13 mouse cellular contexts compared by ENCODE assay signal in the genomic region with DNA sequence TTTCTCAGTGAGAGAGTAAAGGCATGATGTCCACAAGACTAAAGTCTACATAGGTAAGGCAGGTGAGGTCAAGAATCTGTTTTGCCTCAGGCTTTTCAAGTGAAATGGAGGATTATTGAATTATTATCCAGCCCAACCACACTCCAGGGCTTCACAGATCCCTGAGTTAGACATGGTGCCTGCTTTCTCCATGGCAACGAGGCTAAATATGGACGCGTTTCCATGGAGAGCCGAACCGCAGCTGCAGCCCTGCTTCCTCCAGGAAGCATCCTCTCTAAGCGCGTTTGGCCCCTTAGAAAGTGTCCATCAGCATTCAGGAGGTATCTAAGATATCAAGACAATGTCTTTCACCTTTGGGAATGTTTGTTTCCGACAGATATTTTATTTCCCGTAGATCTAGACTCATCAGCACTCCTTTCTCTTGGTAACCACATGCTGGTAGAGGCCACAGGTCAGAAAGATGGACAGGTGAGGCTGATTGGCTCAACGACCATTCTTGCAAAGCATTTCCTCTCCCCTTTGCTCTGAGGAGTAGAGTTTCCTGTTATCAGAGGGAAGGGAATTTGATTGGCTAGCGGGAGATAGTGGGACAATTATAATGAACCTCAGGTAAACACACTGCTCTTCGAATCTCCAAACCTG. TPM values are rescaled to one million over a fixed set of nuclear protein-coding genes. Genes with fewer than 3 reads are reported as not detected.
DNase-seq lines count a peak whose midpoint lies in the region; ATAC-seq and TF ChIP-seq lines count a peak whose summit lies in the region.
"Had no signal": no experiment of that assay in that cellular context is flagged by ENCODE, and none has a peak within 500 bp of the region (broad histone marks: within the 10 kb centered on the region; RNA-seq: fewer than 3 reads in every experiment).

No protein-coding gene starts in this region.

- DNase-seq in cerebellum, postnatal 10 days = peak; percentile 37 to 61
- DNase-seq in cerebellum, adult 2 months = no peak
- peak; percentile 24 for DNase-seq in embryo, embryonic 9.5 days (ENCODE audit: extremely low spot score)
- peak; percentile 11 to 28 for DNase-seq in left cerebral cortex, adult 2 months (ENCODE audit: extremely low spot score in 1 of 2, low spot score in 2 of 2)
- DNase-seq in heart, postnatal 10 days = no peak
- DNase-seq: kidney, adult 8-10 months; lung, postnatal 10 days had no signal

- intact Hi-C loops in left cerebral cortex, adult 2 months (cut with DNase I) = loop anchor here (5.0 kb wide), 1 partner anchor 49 kb away; no protein-coding TSS in a partner anchor
- intact Hi-C loops in heart, postnatal 10 days (cut with DNase I) = no loop called here

- ATAC-seq in neural tube, embryonic 14.5 days (ENCODE audit: low read depth) = peak; percentile 79; the same call in 1 of the 2 replicates
- ATAC-seq in megakaryocyte, adult 5-6 weeks (ENCODE audit: poor library complexity, severe bottlenecking) = no peak
- ATAC-seq in kidney, embryonic 16.5 days (ENCODE audit: low FRiP score, low TSS enrichment) = no peak

- H3K9ac ChIP-seq in neural tube, embryonic 14.5 days (replicated peaks; ENCODE audit: low read depth, low read length) = no peak overlapping the region
- no peak overlapping the region for H3K9ac ChIP-seq in kidney, embryonic 16.5 days (replicated peaks; ENCODE audit: low read length)
- H3K9ac ChIP-seq: limb, embryonic 13.5 days had no signal

- H3K27ac ChIP-seq in cerebellum, adult 2 months (ENCODE audit: insufficient read depth, low read length) = no peak overlapping the region
- peak overlapping the region; percentile 4; the same call in 1 of the 2 replicates for H3K27ac ChIP-seq in left cerebral cortex, adult 2 months
- H3K27ac ChIP-seq in neural tube, embryonic 14.5 days (ENCODE audit: low read depth, low read length) = no peak overlapping the region
- no peak overlapping the region for H3K27ac ChIP-seq in kidney, embryonic 16.5 days (ENCODE audit: low read length)
- H3K27ac ChIP-seq: limb, embryonic 13.5 days had no signal

- no peak for TF ChIP-seq POLR2A in cerebellum, adult 2 months (IDR thresholded peaks at IDR 0.05; ENCODE audit: borderline replicate concordance, insufficient read depth, low read length)

- 45% methylated on average over 12 of the region's 12 CpGs for WGBS in cerebellum, adult 2 months
- WGBS in neural tube, embryonic 14.5 days = 44% methylated on average over 12 of the region's 12 CpGs
- WGBS in kidney, embryonic 16.5 days = 74% methylated on average over 12 of the region's 12 CpGs

- H3K27me3 ChIP-seq in cerebellum, adult 2 months (ENCODE audit: control insufficient read depth, insufficient read depth, low read length) = no peaks in the 10 kb centered on the region; the same call in 1 of the 2 replicates
- H3K27me3 ChIP-seq in neural tube, embryonic 14.5 days (ENCODE audit: control insufficient read depth, insufficient read depth, low read length) = no peaks in the 10 kb centered on the region
- H3K27me3 ChIP-seq in kidney, embryonic 16.5 days (ENCODE audit: insufficient read depth, low read length) = peaks cover 27% of the 10 kb centered on the region; the same call in 1 of the 2 replicates

- no peak overlapping the region for H3K4me3 ChIP-seq in cerebellum, adult 2 months (replicated peaks; ENCODE audit: insufficient read depth, low read depth, low read length)
- no peak overlapping the region for H3K4me3 ChIP-seq in left cerebral cortex, adult 2 months
- H3K4me3 ChIP-seq in neural tube, embryonic 14.5 days (ENCODE audit: low read depth, low read length) = no peak overlapping the region
- no peak overlapping the region for H3K4me3 ChIP-seq in kidney, embryonic 16.5 days (ENCODE audit: low read length)
- H3K4me3 ChIP-seq: limb, embryonic 13.5 days had no signal

- no peak overlapping the region for H3K4me2 ChIP-seq in neural tube, embryonic 14.5 days (ENCODE audit: low read depth, low read length)
- H3K4me2 ChIP-seq in kidney, embryonic 16.5 days (replicated peaks; ENCODE audit: low read depth, low read length) = no peak overlapping the region
- H3K4me2 ChIP-seq: heart, embryonic 11.5 days; limb, embryonic 13.5 days had no signal

- H3K36me3 ChIP-seq in neural tube, embryonic 14.5 days (ENCODE audit: control insufficient read depth, insufficient read depth, low read length) = no peaks in the 10 kb centered on the region
- H3K36me3 ChIP-seq in kidney, embryonic 16.5 days (ENCODE audit: insufficient read depth, low read length) = no peaks in the 10 kb centered on the region
- H3K36me3 ChIP-seq: limb, embryonic 13.5 days had no signal

- H3K4me1 ChIP-seq in cerebellum, adult 2 months (ENCODE audit: control insufficient read depth, insufficient read depth, low read length) = no peaks in the 10 kb centered on the region
- H3K4me1 ChIP-seq in neural tube, embryonic 14.5 days (ENCODE audit: control insufficient read depth, insufficient read depth, low read length) = no peaks in the 10 kb centered on the region
- H3K4me1 ChIP-seq in kidney, embryonic 16.5 days (ENCODE audit: insufficient read depth, low read length) = no peaks in the 10 kb centered on the region
- H3K4me1 ChIP-seq: limb, embryonic 13.5 days had no signal

- TF ChIP-seq CTCF in cerebellum, adult 2 months (IDR thresholded peaks at IDR 0.05; ENCODE audit: borderline replicate concordance, insufficient read depth, low read depth, low read length) = no peak
- no peak for TF ChIP-seq CTCF in left cerebral cortex, adult 2 months (IDR thresholded peaks at IDR 0.05)

- no peaks in the 10 kb centered on the region for H3K9me3 ChIP-seq in neural tube, embryonic 14.5 days (ENCODE audit: control insufficient read depth, low read length)
- H3K9me3 ChIP-seq in kidney, embryonic 16.5 days (ENCODE audit: low read length) = no peaks in the 10 kb centered on the region
- H3K9me3 ChIP-seq: limb, embryonic 13.5 days had no signal

RNA-seq across cellular contexts. Expression of gene Rai2, which starts 59.6 kb away (rescaled TPM):
- 8.1 and 8.8 TPM in 2 replicates for polyA plus RNA-seq in cerebellum, adult 2 months (2012; rRNA removed)
- total RNA-seq in left cerebral cortex, adult 2 months (2021) = 10 to 100 TPM; 15.3 to 18.0 TPM
- 22.2 and 22.7 TPM in 2 replicates for polyA plus RNA-seq in neural tube, embryonic 14.5 days (2014; fragmentation: Nextera tagmentation; extraction: Ambion mirVana)
- total RNA-seq in heart, postnatal 10 days (2021) = 10 to 100 TPM; 13.9 to 20.0 TPM
- 0.21 TPM in 1 of 2 replicates, not detected in the other for total RNA-seq in megakaryocyte, adult 5-6 weeks (2015)
- total RNA-seq in megakaryocyte, adult 5-6 weeks (2017) = not detected in 2 replicates
- 5.0 and 6.4 TPM in 2 replicates for polyA plus RNA-seq in kidney, embryonic 16.5 days (2015; fragmentation: Nextera tagmentation; extraction: Ambion mirVana)
- total RNA-seq: neutrophil, adult 5-6 weeks had no signal

Comparison
In these comparisons a context has a peak if more than half of its experiments do, and no peak if none do; other contexts are left out.
1. DNase-seq: peak in cerebellum, postnatal 10 days (2 of 2), embryo, embryonic 9.5 days (single experiment) and left cerebral cortex, adult 2 months (2 of 2); none in cerebellum, adult 2 months (0 of 2) and heart, postnatal 10 days (0 of 2).
2. RNA of gene Rai2, which starts 59.6 kb away (total RNA-seq): 13.9 to 20.0 TPM in heart, postnatal 10 days and 15.3 to 18.0 TPM in left cerebral cortex, adult 2 months; 0.21 TPM in megakaryocyte, adult 5-6 weeks; every median in the first group is over 10 times any median in the second.